ENCODE assay signal across 25 mouse cellular contexts in the genomic region with DNA sequence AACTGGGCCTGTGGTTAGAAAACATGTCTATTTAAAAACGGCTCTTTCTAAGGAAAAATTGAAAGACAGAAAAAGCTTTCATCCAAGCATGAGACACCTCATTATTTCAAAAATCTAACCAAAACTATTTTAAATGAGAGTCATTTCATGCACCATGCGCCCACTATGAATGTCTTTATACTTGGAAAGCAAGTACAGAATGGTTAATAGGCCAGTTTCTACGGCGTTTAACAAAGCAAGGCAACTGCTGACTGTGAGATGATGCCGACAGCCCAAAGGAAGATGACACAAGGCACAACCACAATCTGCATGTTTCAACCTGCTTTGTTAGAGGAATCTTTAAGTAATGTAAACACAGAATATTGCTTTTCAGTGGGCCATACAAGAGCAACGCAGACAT. TPM values are rescaled to one million over a fixed set of nuclear protein-coding genes. Genes with fewer than 3 reads are reported as not detected.
A peak's percentile ranks its signal among the peaks of the same experiment; 100 is the strongest.
DNase-seq lines count a peak whose midpoint lies in the region; ATAC-seq and TF ChIP-seq lines count a peak whose summit lies in the region.
"Had no signal": no experiment of that assay in that cellular context is flagged by ENCODE, and none has a peak within 500 bp of the region (broad histone marks: within the 10 kb centered on the region; RNA-seq: fewer than 3 reads in every experiment).

No protein-coding gene starts in this region.

- peak; percentile 38 for ATAC-seq in forebrain, embryonic 16.5 days
- no peak for ATAC-seq in forebrain, embryonic 12.5 days (ENCODE audit: low FRiP score)
- 0 out of 2 replicates have a peak, but pooled peaks have one; percentile 51 for ATAC-seq in hindbrain, postnatal 0 days
- no peak for ATAC-seq in hindbrain, embryonic 16.5 days
- ATAC-seq: forebrain, embryonic 15.5 days; intestine, embryonic 15.5 days; Patski had no signal

- H3K4me3 ChIP-seq in forebrain, embryonic 16.5 days (replicated peaks; ENCODE audit: low read length): no peak overlapping the region
- H3K4me3 ChIP-seq in forebrain, embryonic 12.5 days (replicated peaks): no peak overlapping the region
- H3K4me3 ChIP-seq in hindbrain, postnatal 0 days (ENCODE audit: low read length): no peak overlapping the region
- no peak overlapping the region for H3K4me3 ChIP-seq in hindbrain, embryonic 16.5 days (ENCODE audit: low read length)
- no peak overlapping the region for H3K4me3 ChIP-seq in cerebellum, adult 2 months (replicated peaks; ENCODE audit: insufficient read depth, low read depth, low read length)
- H3K4me3 ChIP-seq: forebrain, embryonic 10.5 days; forebrain, embryonic 15.5 days; heart, adult 2 months; heart, embryonic 10.5 days; heart, embryonic 13.5 days; intestine, embryonic 15.5 days had no signal

- H3K4me2 ChIP-seq in forebrain, embryonic 16.5 days (ENCODE audit: low read length): no peak overlapping the region
- H3K4me2 ChIP-seq in forebrain, embryonic 12.5 days: no peak overlapping the region
- no peak overlapping the region for H3K4me2 ChIP-seq in hindbrain, postnatal 0 days (ENCODE audit: low read depth, low read length)
- H3K4me2 ChIP-seq in hindbrain, embryonic 16.5 days (ENCODE audit: low read length): no peak overlapping the region
- H3K4me2 ChIP-seq: forebrain, embryonic 15.5 days; heart, embryonic 13.5 days; hindbrain, embryonic 14.5 days; intestine, embryonic 15.5 days had no signal

- H3K9ac ChIP-seq in forebrain, embryonic 16.5 days (replicated peaks; ENCODE audit: low read depth, low read length): no peak overlapping the region
- no peak overlapping the region for H3K9ac ChIP-seq in forebrain, embryonic 12.5 days
- H3K9ac ChIP-seq in hindbrain, postnatal 0 days (replicated peaks; ENCODE audit: low read length): no peak overlapping the region
- H3K9ac ChIP-seq in hindbrain, embryonic 16.5 days (ENCODE audit: low read depth, low read length): no peak overlapping the region
- H3K9ac ChIP-seq: forebrain, embryonic 15.5 days; heart, embryonic 13.5 days; hindbrain, embryonic 14.5 days; intestine, embryonic 15.5 days had no signal

- DNase-seq in hindbrain, postnatal 0 days (ENCODE audit: low spot score): peak; percentile 18
- peak; percentile 42 for DNase-seq in Muller cell, postnatal 12 days (ENCODE audit: inconsistent ontology term)
- DNase-seq in telencephalon, adult 2 months (ENCODE audit: low read depth, low spot score): peak; percentile 43
- no peak for DNase-seq in cerebellum, adult 2 months
- DNase-seq: adrenal gland, postnatal 10 days; adrenal gland, postnatal 36 days; cerebellum, adult 11 months; cerebellum, adult 8-10 months; cerebellum, postnatal 10 days; cerebellum, postnatal 36 days; gastrocnemius, postnatal 10 days; gastrocnemius, postnatal 36 days; heart, adult 2 months; heart, postnatal 14 days; heart, postnatal 4 days had no signal

- no peak for TF ChIP-seq CTCF in hindbrain, postnatal 0 days (IDR thresholded peaks at IDR 0.05; ENCODE audit: low read depth)
- no peak for TF ChIP-seq CTCF in cerebellum, adult 2 months (IDR thresholded peaks at IDR 0.05; ENCODE audit: borderline replicate concordance, insufficient read depth, low read depth, low read length)

- no peaks in the 10 kb centered on the region for H3K36me3 ChIP-seq in forebrain, embryonic 16.5 days (ENCODE audit: control insufficient read depth, insufficient read depth)
- no peaks in the 10 kb centered on the region for H3K36me3 ChIP-seq in forebrain, embryonic 12.5 days (replicated peaks)
- no peaks in the 10 kb centered on the region for H3K36me3 ChIP-seq in hindbrain, postnatal 0 days (ENCODE audit: insufficient read depth, low read length)
- H3K36me3 ChIP-seq in hindbrain, embryonic 16.5 days (ENCODE audit: control insufficient read depth, insufficient read depth, low read length): no peaks in the 10 kb centered on the region
- H3K36me3 ChIP-seq: forebrain, embryonic 10.5 days; forebrain, embryonic 15.5 days; heart, embryonic 10.5 days; heart, embryonic 13.5 days; intestine, embryonic 15.5 days had no signal

- H3K9me3 ChIP-seq in forebrain, embryonic 16.5 days (ENCODE audit: control insufficient read depth, low read length): no peaks in the 10 kb centered on the region
- no peaks in the 10 kb centered on the region for H3K9me3 ChIP-seq in forebrain, embryonic 12.5 days
- no peaks in the 10 kb centered on the region for H3K9me3 ChIP-seq in hindbrain, postnatal 0 days (ENCODE audit: low read length)
- H3K9me3 ChIP-seq in hindbrain, embryonic 16.5 days (ENCODE audit: control insufficient read depth, low read length): no peaks in the 10 kb centered on the region
- H3K9me3 ChIP-seq: forebrain, embryonic 10.5 days; forebrain, embryonic 15.5 days; heart, embryonic 10.5 days; intestine, embryonic 15.5 days had no signal

- no peaks in the 10 kb centered on the region; the same call in 1 of the 2 replicates for H3K4me1 ChIP-seq in forebrain, embryonic 16.5 days (replicated peaks; ENCODE audit: control insufficient read depth, insufficient read depth, low read length)
- no peaks in the 10 kb centered on the region for H3K4me1 ChIP-seq in forebrain, embryonic 12.5 days
- H3K4me1 ChIP-seq in hindbrain, postnatal 0 days (ENCODE audit: insufficient read depth, low read length): no peaks in the 10 kb centered on the region
- H3K4me1 ChIP-seq in hindbrain, embryonic 16.5 days (ENCODE audit: control insufficient read depth, insufficient read depth, low read depth, low read length): no peaks in the 10 kb centered on the region
- H3K4me1 ChIP-seq in cerebellum, adult 2 months (ENCODE audit: control insufficient read depth, insufficient read depth, low read length): no peaks in the 10 kb centered on the region
- H3K4me1 ChIP-seq: forebrain, embryonic 10.5 days; forebrain, embryonic 15.5 days; heart, embryonic 10.5 days; intestine, embryonic 15.5 days had no signal

- TF ChIP-seq POLR2A in cerebellum, adult 2 months (IDR thresholded peaks at IDR 0.05; ENCODE audit: borderline replicate concordance, insufficient read depth, low read length): no peak

- WGBS in forebrain, embryonic 16.5 days: 60% methylated on average over 6 of the region's 6 CpGs
- 79% methylated on average over 6 of the region's 6 CpGs for WGBS in forebrain, embryonic 12.5 days
- WGBS in hindbrain, postnatal 0 days: 65% methylated on average over 6 of the region's 6 CpGs
- WGBS in hindbrain, embryonic 16.5 days: 76% methylated on average over 6 of the region's 6 CpGs
- 74% methylated on average over 6 of the region's 6 CpGs for WGBS in cerebellum, adult 2 months

- no peaks in the 10 kb centered on the region for H3K27me3 ChIP-seq in forebrain, embryonic 16.5 days (replicated peaks; ENCODE audit: control insufficient read depth, insufficient read depth, low read length)
- no peaks in the 10 kb centered on the region for H3K27me3 ChIP-seq in forebrain, embryonic 12.5 days
- H3K27me3 ChIP-seq in hindbrain, postnatal 0 days (ENCODE audit: insufficient read depth, low read length): no peaks in the 10 kb centered on the region
- H3K27me3 ChIP-seq in hindbrain, embryonic 16.5 days (replicated peaks; ENCODE audit: control insufficient read depth, insufficient read depth, low read length): no peaks in the 10 kb centered on the region
- H3K27me3 ChIP-seq in cerebellum, adult 2 months (ENCODE audit: control insufficient read depth, insufficient read depth, low read length): no peaks in the 10 kb centered on the region
- H3K27me3 ChIP-seq: forebrain, embryonic 15.5 days; heart, embryonic 13.5 days; intestine, embryonic 15.5 days had no signal

- H3K27ac ChIP-seq in forebrain, embryonic 16.5 days (ENCODE audit: low read length): no peak overlapping the region
- no peak overlapping the region for H3K27ac ChIP-seq in forebrain, embryonic 12.5 days
- 0 out of 2 replicates have a peak overlapping the region, but pooled peaks have one; percentile 36 for H3K27ac ChIP-seq in hindbrain, postnatal 0 days
- no peak overlapping the region for H3K27ac ChIP-seq in hindbrain, embryonic 16.5 days (ENCODE audit: low read depth, low read length)
- H3K27ac ChIP-seq in cerebellum, adult 2 months (ENCODE audit: insufficient read depth, low read length): no peak overlapping the region
- H3K27ac ChIP-seq: forebrain, embryonic 10.5 days; forebrain, embryonic 15.5 days; heart, adult 2 months; heart, embryonic 10.5 days; heart, embryonic 13.5 days; hindbrain, embryonic 14.5 days; intestine, embryonic 15.5 days had no signal

RNA-seq across cellular contexts. Expression of a gene that starts 25.7 kb away (rescaled TPM):
- 87.8 and 88.3 TPM in 2 replicates for polyA plus RNA-seq in forebrain, embryonic 16.5 days (2015; fragmentation: Nextera tagmentation; extraction: Ambion mirVana)
- 34.9 and 40.5 TPM in 2 replicates for polyA plus RNA-seq in forebrain, embryonic 12.5 days (2016; fragmentation: Nextera tagmentation; extraction: Ambion mirVana)
- total RNA-seq in hindbrain, postnatal 0 days (2014; rRNA removed): 124 and 138 TPM in 2 replicates
- polyA plus RNA-seq in hindbrain, postnatal 0 days (2015; fragmentation: Nextera tagmentation; extraction: Ambion mirVana): 123 and 124 TPM in 2 replicates
- 114 and 118 TPM in 2 replicates for polyA plus RNA-seq in hindbrain, embryonic 16.5 days (2015; fragmentation: Nextera tagmentation; extraction: Ambion mirVana)
- 34.4 and 38.0 TPM in 2 replicates for polyA plus RNA-seq in cerebellum, adult 2 months (2012; rRNA removed)

Comparison
In these comparisons a context has a peak if more than half of its experiments do, and no peak if none do; other contexts are left out.
1. ATAC-seq: peak in forebrain, embryonic 16.5 days (single experiment) and hindbrain, postnatal 0 days (single experiment); none in forebrain, embryonic 12.5 days (single experiment) and hindbrain, embryonic 16.5 days (single experiment).
2. DNase-seq: peak in hindbrain, postnatal 0 days (single experiment), Muller cell, postnatal 12 days (single experiment) and telencephalon, adult 2 months (single experiment); none in cerebellum, adult 2 months (0 of 2).